Mouse (Mus musculus): ENCODE results near the gene Shisa8. TPM values are rescaled to one million over a fixed set of nuclear protein-coding genes. Genes with fewer than 3 reads are reported as not detected.

Gene Shisa8
- polyA plus RNA-seq, 1 experiment from 2014 or later, result 3.4 TPM

- Histone ChIP-seq H3K36me3 (replicated peaks; ENCODE audit: control insufficient read depth, insufficient read depth) (peaks cover 61% of the 10 kb centered on the region), H3K4me3 (replicated peaks; ENCODE audit: low read length) (no peak overlapping the region), H3K4me2 (replicated peaks) (no peak overlapping the region), H3K27ac (peak overlapping the region; percentile 27; the same call in 1 of the 2 replicates), H3K9ac (no peak overlapping the region), H3K27me3 (ENCODE audit: control insufficient read depth, insufficient read depth, low read length) (no peaks in the 10 kb centered on the region), H3K9me3 (ENCODE audit: control insufficient read depth, low read length) (no peaks in the 10 kb centered on the region), H3K4me1 (replicated peaks; ENCODE audit: control insufficient read depth, insufficient read depth, low read length) (peaks cover 25% of the 10 kb centered on the region)
- ATAC-seq (ENCODE audit: low FRiP score), result peak; percentile 66
- WGBS, result 70% methylated on average over 36 of the region's 36 CpGs
- DNase-seq (ENCODE audit: low spot score), result peak; percentile 56
These were observed 41.9 kb downstream of the Shisa8 start for GRCm38 (mm10) chr15:82170437-82171377.

- peak overlapping the region; percentile 22; the same call in 1 of the 2 replicates for H3K27ac ChIP-seq
- no peaks in the 10 kb centered on the region for H3K27me3 ChIP-seq (ENCODE audit: control insufficient read depth, insufficient read depth, low read length)
- H3K36me3 ChIP-seq (replicated peaks; ENCODE audit: control insufficient read depth, insufficient read depth), result peaks cover 50% of the 10 kb centered on the region
- H3K4me2 ChIP-seq (replicated peaks), result no peak overlapping the region
- WGBS, result 83% methylated on average over 5 of the region's 5 CpGs
- no peak overlapping the region for H3K4me3 ChIP-seq (replicated peaks; ENCODE audit: low read length)
- H3K4me1 ChIP-seq (replicated peaks; ENCODE audit: control insufficient read depth, insufficient read depth, low read length), result peaks cover 30% of the 10 kb centered on the region
- ATAC-seq (ENCODE audit: low FRiP score), result no peak
- DNase-seq (ENCODE audit: low spot score), result no peak
- H3K9me3 ChIP-seq (ENCODE audit: control insufficient read depth, low read length), result no peaks in the 10 kb centered on the region
- H3K9ac ChIP-seq, result no peak overlapping the region
These were observed 42.9 kb downstream of the Shisa8 start for GRCm38 (mm10) chr15:82169671-82170070.

- H3K27ac ChIP-seq, result no peak overlapping the region
- peaks cover 29% of the 10 kb centered on the region for H3K36me3 ChIP-seq (replicated peaks; ENCODE audit: control insufficient read depth, insufficient read depth)
- H3K4me1 ChIP-seq (replicated peaks; ENCODE audit: control insufficient read depth, insufficient read depth, low read length), result peaks cover 30% of the 10 kb centered on the region
- no peak overlapping the region for H3K4me2 ChIP-seq (replicated peaks)
- no peak for DNase-seq (ENCODE audit: low spot score)
- no peaks in the 10 kb centered on the region for H3K27me3 ChIP-seq (ENCODE audit: control insufficient read depth, insufficient read depth, low read length)
- no peak overlapping the region for H3K4me3 ChIP-seq (replicated peaks; ENCODE audit: low read length)
- H3K9me3 ChIP-seq (ENCODE audit: control insufficient read depth, low read length), result no peaks in the 10 kb centered on the region
- H3K9ac ChIP-seq, result no peak overlapping the region
- ATAC-seq (ENCODE audit: low FRiP score), result no peak
- WGBS, result 55% methylated on average over 23 of the region's 23 CpGs
These were observed 45.1 kb downstream of the Shisa8 start for GRCm38 (mm10) chr15:82167201-82168168.

GRCm38 (mm10) chr15:82166240-82167100, 46.1 kb downstream of the Shisa8 start:
- ATAC-seq (ENCODE audit: low FRiP score) (no peak), DNase-seq (ENCODE audit: low spot score) (no peak)
- peaks cover 18% of the 10 kb centered on the region for H3K36me3 ChIP-seq (replicated peaks; ENCODE audit: control insufficient read depth, insufficient read depth)
- no peak overlapping the region for H3K4me2 ChIP-seq (replicated peaks)
- H3K9ac ChIP-seq, result no peak overlapping the region
- no peak overlapping the region for H3K27ac ChIP-seq
- H3K4me1 ChIP-seq (replicated peaks; ENCODE audit: control insufficient read depth, insufficient read depth, low read length), result peaks cover 32% of the 10 kb centered on the region
- no peaks in the 10 kb centered on the region for H3K27me3 ChIP-seq (ENCODE audit: control insufficient read depth, insufficient read depth, low read length)
- 52% methylated on average over 22 of the region's 22 CpGs for WGBS
- no peak overlapping the region for H3K4me3 ChIP-seq (replicated peaks; ENCODE audit: low read length)
- H3K9me3 ChIP-seq (ENCODE audit: control insufficient read depth, low read length), result no peaks in the 10 kb centered on the region

- ATAC-seq (ENCODE audit: low FRiP score), result no peak
- no peak overlapping the region for H3K27ac ChIP-seq
These were observed 47.0 kb downstream of the Shisa8 start for GRCm38 (mm10) chr15:82165332-82166239.

GRCm38 (mm10) chr15:82164496-82164895, 48.1 kb downstream of the Shisa8 start:
- Histone ChIP-seq H3K36me3 (replicated peaks; ENCODE audit: control insufficient read depth, insufficient read depth) (no peaks in the 10 kb centered on the region), H3K9me3 (ENCODE audit: control insufficient read depth, low read length) (no peaks in the 10 kb centered on the region), H3K4me1 (replicated peaks; ENCODE audit: control insufficient read depth, insufficient read depth, low read length) (peaks cover 43% of the 10 kb centered on the region), H3K9ac (no peak overlapping the region), H3K4me3 (replicated peaks; ENCODE audit: low read length) (no peak overlapping the region), H3K4me2 (replicated peaks) (no peak overlapping the region), H3K27ac (no peak overlapping the region), H3K27me3 (ENCODE audit: control insufficient read depth, insufficient read depth, low read length) (no peaks in the 10 kb centered on the region)
- 89% methylated on average over 7 of the region's 7 CpGs for whole genome bisulfite sequencing
- DNase-seq (ENCODE audit: low spot score), result no peak
- ATAC-seq (ENCODE audit: low FRiP score), result no peak

More at GRCm38 (mm10) chr15:82165332-82166239, 47.0 kb downstream of the Shisa8 start:
- Histone ChIP-seq H3K4me2 (replicated peaks) (no peak overlapping the region), H3K27me3 (ENCODE audit: control insufficient read depth, insufficient read depth, low read length) (no peaks in the 10 kb centered on the region), H3K9me3 (ENCODE audit: control insufficient read depth, low read length) (no peaks in the 10 kb centered on the region), H3K9ac (no peak overlapping the region), H3K4me3 (replicated peaks; ENCODE audit: low read length) (no peak overlapping the region), H3K36me3 (replicated peaks; ENCODE audit: control insufficient read depth, insufficient read depth) (peaks cover 10% of the 10 kb centered on the region; the same call in 1 of the 2 replicates), H3K4me1 (replicated peaks; ENCODE audit: control insufficient read depth, insufficient read depth, low read length) (peaks cover 37% of the 10 kb centered on the region)
- 56% methylated on average over 8 of the region's 8 CpGs for WGBS
- peak; percentile 65 for DNase-seq (ENCODE audit: low spot score)

GRCm38 (mm10) chr15:82164061-82164399, 48.6 kb downstream of the Shisa8 start:
- no peak overlapping the region for H3K9ac ChIP-seq
- H3K36me3 ChIP-seq (replicated peaks; ENCODE audit: control insufficient read depth, insufficient read depth), result no peaks in the 10 kb centered on the region
- H3K27ac ChIP-seq, result no peak overlapping the region
- H3K9me3 ChIP-seq (ENCODE audit: control insufficient read depth, low read length), result no peaks in the 10 kb centered on the region
- DNase-seq (ENCODE audit: low spot score) (no peak), ATAC-seq (ENCODE audit: low FRiP score) (no peak)
- WGBS, result 54% methylated on average over 4 of the region's 4 CpGs
- H3K4me1 ChIP-seq (replicated peaks; ENCODE audit: control insufficient read depth, insufficient read depth, low read length), result peaks cover 46% of the 10 kb centered on the region
- H3K4me3 ChIP-seq (replicated peaks; ENCODE audit: low read length), result no peak overlapping the region
- H3K4me2 ChIP-seq (replicated peaks), result no peak overlapping the region
- no peaks in the 10 kb centered on the region for H3K27me3 ChIP-seq (ENCODE audit: control insufficient read depth, insufficient read depth, low read length)

Measured in hindbrain, embryonic 14.5 days (tissue).